Mouse (Mus musculus): ENCODE data around the gene Pank4.
A peak's percentile ranks its signal among the peaks of the same experiment; 100 is the strongest.

DNA sequence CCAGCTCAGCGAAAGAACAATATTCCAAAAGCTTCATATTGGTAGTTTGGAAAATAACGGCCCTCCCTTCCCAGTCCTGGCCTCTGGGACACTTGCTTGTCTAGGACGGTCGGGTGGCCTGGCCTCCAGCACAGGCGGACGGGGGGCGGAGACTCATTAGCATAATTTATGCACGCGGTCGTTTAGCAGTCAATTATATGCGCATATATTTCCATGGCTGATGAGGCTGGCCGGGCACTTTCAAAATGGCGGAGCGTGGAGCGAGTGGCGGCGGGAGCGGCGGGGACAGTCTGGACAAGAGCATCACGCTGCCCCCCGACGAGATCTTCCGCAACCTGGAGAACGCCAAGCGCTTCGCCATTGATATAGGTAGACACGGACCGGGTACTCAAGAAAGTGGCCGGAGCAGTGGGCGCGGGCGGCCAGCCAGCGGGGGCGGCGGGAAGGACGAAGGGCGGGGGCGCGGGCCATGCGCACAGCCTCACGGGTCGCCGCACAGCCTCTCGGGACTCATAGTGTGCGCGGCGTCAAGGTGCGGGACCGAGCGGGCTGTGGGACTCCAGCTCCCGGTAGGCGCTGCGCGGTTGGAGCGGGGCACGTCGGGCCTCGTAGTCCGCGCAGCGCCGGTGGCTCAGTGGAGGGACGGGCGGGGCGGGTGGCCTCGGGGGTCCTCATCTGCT is at the start of gene Pank4:
- TF ChIP-seq POLR2A (IDR thresholded peaks at IDR 0.05; ENCODE audit: control insufficient read depth, low read depth, low read length) (peak; percentile 60; the same call in 1 of the 2 replicates), CTCF (IDR thresholded peaks at IDR 0.05; ENCODE audit: control insufficient read depth, insufficient read depth, insufficient replicate concordance, low read depth, low read length) (no peak)
